Mouse (Mus musculus): Measurements from ENCODE around the gene Omt2b.

DNA sequence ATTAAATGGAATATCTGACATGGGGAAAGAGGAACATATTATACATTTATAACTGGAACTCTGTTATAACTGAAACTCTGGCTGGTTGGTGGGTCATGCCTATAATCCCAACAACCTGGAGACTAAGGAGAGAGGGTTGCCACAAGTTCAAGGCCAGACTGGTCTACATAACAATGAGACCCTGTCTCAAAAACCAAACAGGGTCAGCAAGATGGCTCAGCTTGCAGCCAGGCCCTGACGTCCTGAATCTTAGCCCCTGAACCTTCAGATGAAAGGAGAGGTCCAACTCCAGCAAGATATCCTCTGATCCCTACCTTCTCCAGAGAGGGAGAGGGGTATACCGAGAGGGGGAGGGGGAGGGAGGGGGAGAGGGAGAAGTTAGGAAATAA lies 33.1 kb downstream of the Omt2b start:
- TF ChIP-seq EP300 (IDR thresholded peaks at IDR 0.05; ENCODE audit: insufficient read depth, low read depth, low read length) (peak; percentile 87), POLR2A (IDR thresholded peaks at IDR 0.05; ENCODE audit: insufficient read depth, low read length) (no peak)
